Mouse (Mus musculus) MEL (cell line): Measurements from ENCODE around the gene Mboat1.

ENCODE experiments used
- CTCF ChIP-seq, 3 experiments: IDR thresholded peaks in 2 of 3; conservative IDR thresholded peaks in 1 of 3; 2 replicates each; pipeline ENCODE4 v1.5.1; 2011 to 2012; ENCODE audit warnings: low read length in 3 of 3, low read depth in 2 of 3, mild to moderate bottlenecking in 2 of 3, improper control_type of control experiment in 1 of 3, inconsistent platforms in 1 of 3, mixed read lengths in 1 of 3, moderate library complexity in 1 of 3; ENCODE audit not compliant: control insufficient read depth in 1 of 3, insufficient read depth in 1 of 3, poor library complexity in 1 of 3, severe bottlenecking in 1 of 3
- EP300 ChIP-seq, 2 experiments: IDR thresholded peaks; 2 replicates each; pipeline ENCODE4 v1.6.1; 2011; ENCODE audit warnings: improper control_type of control experiment in 2 of 2, low read length in 2 of 2, low read depth in 1 of 2, mild to moderate bottlenecking in 1 of 2
- MEF2A ChIP-seq: IDR thresholded peaks from 2 replicates; pipeline ENCODE4 v1.6.1; 2014; ENCODE audit warnings: low read depth, mild to moderate bottlenecking, inconsistent platforms, low read length, improper control_type of control experiment; ENCODE audit not compliant: poor library complexity, insufficient replicate concordance, severe bottlenecking; ENCODE audit errors: extremely low read depth
- POLR2A ChIP-seq, 2 experiments: IDR thresholded peaks; 2 replicates each; pipeline ENCODE4 v1.6.1; 2011 to 2012; ENCODE audit warnings: low read length in 2 of 2, mild to moderate bottlenecking in 2 of 2, control low read depth in 1 of 2, improper control_type of control experiment in 1 of 2, low read depth in 1 of 2, moderate library complexity in 1 of 2; ENCODE audit not compliant: control insufficient read depth in 1 of 2, insufficient read depth in 1 of 2, poor library complexity in 1 of 2
- ZC3H11A ChIP-seq: IDR thresholded peaks from 2 replicates; pipeline ENCODE4 v1.6.1; 2012; ENCODE audit warnings: low read depth, mild to moderate bottlenecking, inconsistent platforms, low read length, improper control_type of control experiment

DNA sequence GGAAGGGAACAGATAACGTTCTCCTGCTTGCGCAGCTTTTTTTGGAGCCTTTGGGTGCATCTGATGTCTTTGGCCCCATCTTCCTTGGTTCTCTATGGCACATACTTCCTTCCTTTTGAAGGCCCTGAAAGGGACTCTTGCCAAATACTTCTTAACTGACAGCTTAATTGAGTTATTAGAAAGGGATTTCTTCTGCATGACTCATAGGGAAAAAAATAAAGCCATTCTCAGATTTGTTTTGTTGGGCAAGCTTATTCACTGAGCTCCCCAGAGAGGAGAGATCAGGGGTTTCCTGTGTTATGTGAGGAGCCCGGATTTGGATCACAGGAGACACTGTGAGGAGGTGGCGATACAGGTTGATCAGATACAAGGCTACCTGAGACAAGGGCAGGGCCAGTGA lies 40.4 kb upstream of the Mboat1 start:
- TF ChIP-seq CTCF (IDR thresholded peaks at IDR 0.05 in 2 of 3, conservative IDR thresholded peaks at IDR 0.05 in 1 of 3; ENCODE audit: control insufficient read depth in 1 of 3, insufficient read depth in 1 of 3, low read depth in 2 of 3, low read length in 3 of 3, poor library complexity in 1 of 3, severe bottlenecking in 1 of 3): no peak
- no peak for TF ChIP-seq ZC3H11A
- TF ChIP-seq MEF2A: no peak
- no peak for TF ChIP-seq POLR2A (IDR thresholded peaks at IDR 0.05; ENCODE audit: control insufficient read depth in 1 of 2, insufficient read depth in 1 of 2, low read depth in 1 of 2, low read length in 2 of 2, poor library complexity in 1 of 2)
- TF ChIP-seq EP300 (IDR thresholded peaks at IDR 0.05; ENCODE audit: low read depth in 1 of 2, low read length in 2 of 2): no peak
